In the genomic region with DNA sequence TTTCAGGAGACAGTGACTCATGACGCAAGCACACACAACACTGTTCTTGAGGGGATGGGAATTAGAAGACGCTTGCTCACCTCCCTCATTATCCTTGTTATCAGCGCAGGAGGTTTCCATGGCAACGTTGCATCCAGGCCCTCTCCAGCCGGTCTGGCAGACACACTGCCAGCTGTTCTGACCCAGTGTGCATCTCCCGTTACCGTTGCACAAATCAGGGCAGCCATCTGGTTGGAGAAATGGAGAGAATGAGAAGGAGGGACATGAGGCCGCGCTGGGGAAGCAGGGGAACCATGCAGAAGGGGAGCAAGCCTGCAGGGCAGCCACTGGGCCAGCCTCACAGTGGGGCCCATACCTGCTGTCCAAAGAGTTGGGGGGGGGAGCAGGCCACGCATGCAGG, we compare ENCODE assay signal across 10 mouse cellular contexts.
DNase-seq lines count a peak whose midpoint lies in the region; ATAC-seq lines count a peak whose summit lies in the region.
"Had no signal": no experiment of that assay in that cellular context is flagged by ENCODE, and none has a peak within 500 bp of the region (broad histone marks: within the 10 kb centered on the region; RNA-seq: fewer than 3 reads in every experiment).

No protein-coding gene starts in this region.

- DNase-seq in kidney, adult 18-20 months, result no peak
- DNase-seq in embryo, embryonic 10.5 days (ENCODE audit: low spot score), result peak; percentile 71
- DNase-seq in thymus, adult 18-20 months, result no peak
- no peak for DNase-seq in c-Kit-positive CD71-positive TER-119-positive erythroid progenitor cells, embryonic 14.5 days (ENCODE audit: low spot score)
- DNase-seq: adrenal gland, adult 2 months; liver, embryonic 13.5 days had no signal

- H3K4me1 ChIP-seq in kidney, embryonic 14.5 days (ENCODE audit: control insufficient read depth, insufficient read depth, low read length), result 0 out of 2 replicates have a peak, but pooled peaks cover 5% of the 10 kb centered on the region
- H3K4me1 ChIP-seq in hindbrain, embryonic 12.5 days, result peaks cover 45% of the 10 kb centered on the region
- peaks cover 65% of the 10 kb centered on the region for H3K4me1 ChIP-seq in neural tube, embryonic 13.5 days (replicated peaks)
- no peaks in the 10 kb centered on the region for H3K4me1 ChIP-seq in intestine, embryonic 16.5 days (ENCODE audit: control insufficient read depth, insufficient read depth, low read length)
- H3K4me1 ChIP-seq: liver, embryonic 13.5 days had no signal

- peak; percentile 55; the same call in 1 of the 2 replicates for ATAC-seq in kidney, embryonic 14.5 days (ENCODE audit: low FRiP score, low TSS enrichment)
- peak; percentile 80 for ATAC-seq in hindbrain, embryonic 12.5 days (ENCODE audit: low FRiP score)
- ATAC-seq in neural tube, embryonic 13.5 days (ENCODE audit: low read depth), result peak; percentile 71
- no peak for ATAC-seq in intestine, embryonic 16.5 days

- no peak overlapping the region for H3K27ac ChIP-seq in kidney, embryonic 14.5 days (ENCODE audit: low read depth, low read length)
- H3K27ac ChIP-seq in hindbrain, embryonic 12.5 days, result peak overlapping the region; percentile 79
- peak overlapping the region; percentile 81 for H3K27ac ChIP-seq in neural tube, embryonic 13.5 days (replicated peaks)
- H3K27ac ChIP-seq in intestine, embryonic 16.5 days (ENCODE audit: low read length), result no peak overlapping the region
- H3K27ac ChIP-seq: liver, embryonic 13.5 days had no signal

- no peak overlapping the region for H3K9ac ChIP-seq in kidney, embryonic 14.5 days (ENCODE audit: low read depth, low read length)
- H3K9ac ChIP-seq in hindbrain, embryonic 12.5 days, result no peak overlapping the region
- H3K9ac ChIP-seq in neural tube, embryonic 13.5 days, result peak overlapping the region; percentile 31; the same call in 1 of the 2 replicates
- H3K9ac ChIP-seq in intestine, embryonic 16.5 days (ENCODE audit: low read depth, low read length), result no peak overlapping the region
- H3K9ac ChIP-seq: liver, embryonic 13.5 days had no signal

- no peaks in the 10 kb centered on the region for H3K27me3 ChIP-seq in kidney, embryonic 14.5 days (ENCODE audit: control insufficient read depth, insufficient read depth, low read length)
- H3K27me3 ChIP-seq in hindbrain, embryonic 12.5 days, result no peaks in the 10 kb centered on the region
- no peaks in the 10 kb centered on the region for H3K27me3 ChIP-seq in neural tube, embryonic 13.5 days
- H3K27me3 ChIP-seq in intestine, embryonic 16.5 days (replicated peaks; ENCODE audit: control insufficient read depth, insufficient read depth, low read length), result no peaks in the 10 kb centered on the region
- H3K27me3 ChIP-seq: liver, embryonic 13.5 days had no signal

- WGBS in kidney, embryonic 14.5 days, result 47% methylated on average over 10 of the region's 10 CpGs
- WGBS in hindbrain, embryonic 12.5 days, result 21% methylated on average over 10 of the region's 10 CpGs
- WGBS in neural tube, embryonic 13.5 days, result 20% methylated on average over 10 of the region's 10 CpGs
- 34% methylated on average over 10 of the region's 10 CpGs for WGBS in intestine, embryonic 16.5 days

- H3K4me2 ChIP-seq in kidney, embryonic 14.5 days (replicated peaks; ENCODE audit: low read depth, low read length), result no peak overlapping the region
- H3K4me2 ChIP-seq in hindbrain, embryonic 12.5 days (replicated peaks), result no peak overlapping the region
- H3K4me2 ChIP-seq in neural tube, embryonic 13.5 days, result no peak overlapping the region
- no peak overlapping the region for H3K4me2 ChIP-seq in intestine, embryonic 16.5 days (ENCODE audit: low read depth, low read length)
- H3K4me2 ChIP-seq: liver, embryonic 13.5 days had no signal

- H3K36me3 ChIP-seq in kidney, embryonic 14.5 days (ENCODE audit: control insufficient read depth, insufficient read depth, low read length), result no peaks in the 10 kb centered on the region
- H3K36me3 ChIP-seq in hindbrain, embryonic 12.5 days, result no peaks in the 10 kb centered on the region
- no peaks in the 10 kb centered on the region for H3K36me3 ChIP-seq in neural tube, embryonic 13.5 days
- no peaks in the 10 kb centered on the region for H3K36me3 ChIP-seq in intestine, embryonic 16.5 days (ENCODE audit: control insufficient read depth, insufficient read depth, low read length)
- H3K36me3 ChIP-seq: liver, embryonic 13.5 days had no signal

- no peaks in the 10 kb centered on the region for H3K9me3 ChIP-seq in kidney, embryonic 14.5 days (ENCODE audit: control insufficient read depth, low read length)
- H3K9me3 ChIP-seq in hindbrain, embryonic 12.5 days (replicated peaks), result no peaks in the 10 kb centered on the region
- no peaks in the 10 kb centered on the region for H3K9me3 ChIP-seq in neural tube, embryonic 13.5 days
- H3K9me3 ChIP-seq in intestine, embryonic 16.5 days (ENCODE audit: control insufficient read depth, low read length), result no peaks in the 10 kb centered on the region
- H3K9me3 ChIP-seq: liver, embryonic 13.5 days had no signal

- no peak overlapping the region for H3K4me3 ChIP-seq in kidney, embryonic 14.5 days (ENCODE audit: low read length)
- no peak overlapping the region for H3K4me3 ChIP-seq in hindbrain, embryonic 12.5 days
- no peak overlapping the region for H3K4me3 ChIP-seq in neural tube, embryonic 13.5 days
- no peak overlapping the region for H3K4me3 ChIP-seq in intestine, embryonic 16.5 days (ENCODE audit: low read length)
- H3K4me3 ChIP-seq: liver, embryonic 13.5 days had no signal

Comparison
In these comparisons a context has a peak if more than half of its experiments do, and no peak if none do; other contexts are left out.
1. H3K27ac ChIP-seq: peak in hindbrain, embryonic 12.5 days (single experiment) and neural tube, embryonic 13.5 days (single experiment); none in kidney, embryonic 14.5 days (single experiment) and intestine, embryonic 16.5 days (single experiment).